Mouse (Mus musculus): ENCODE data around the gene Ccdc85c. TPM values are rescaled to one million over a fixed set of nuclear protein-coding genes. Genes with fewer than 3 reads are reported as not detected.
A peak's percentile ranks its signal among the peaks of the same experiment; 100 is the strongest.

The Ccdc85c gene
- polyA plus RNA-seq, 1 experiment from 2014 or later: 20.4 TPM

DNA sequence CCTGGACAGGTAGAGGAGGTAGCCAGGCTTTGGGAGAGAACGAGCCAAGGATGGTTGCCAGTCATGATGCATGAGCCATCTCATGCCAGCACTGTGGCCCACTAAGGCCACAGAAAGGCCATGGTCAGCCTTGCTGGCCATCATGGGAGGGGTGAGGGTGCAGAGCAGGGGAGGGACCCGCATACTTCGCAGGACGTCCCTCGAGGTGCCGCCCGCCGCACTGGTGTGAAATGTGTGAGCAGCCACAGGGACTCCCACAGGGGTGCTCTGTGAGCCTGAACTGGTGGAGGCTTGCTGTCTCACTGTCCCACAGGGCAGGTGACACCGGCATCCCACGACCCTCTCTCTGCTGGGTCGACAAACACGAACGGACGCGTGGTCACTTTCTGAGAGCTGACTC is 64.6 kb downstream of the Ccdc85c start:
- Histone ChIP-seq H3K27me3 (ENCODE audit: control insufficient read depth, insufficient read depth, low read length) (no peaks in the 10 kb centered on the region), H3K4me3 (ENCODE audit: low read depth, low read length) (no peak overlapping the region), H3K9me3 (ENCODE audit: control insufficient read depth, low read length) (no peaks in the 10 kb centered on the region), H3K4me2 (no peak overlapping the region), H3K9ac (ENCODE audit: low read length) (no peak overlapping the region), H3K4me1 (ENCODE audit: control insufficient read depth, insufficient read depth, low read length) (peaks cover 19% of the 10 kb centered on the region), H3K36me3 (ENCODE audit: control insufficient read depth, insufficient read depth, low read length) (peaks cover 5% of the 10 kb centered on the region), H3K27ac (ENCODE audit: low read depth, low read length) (no peak overlapping the region)
- ATAC-seq (ENCODE audit: low FRiP score) (no peak), DNase-seq (ENCODE audit: low spot score, missing footprints) (no peak)
- 92% methylated on average over 15 of the region's 15 CpGs for WGBS

DNA sequence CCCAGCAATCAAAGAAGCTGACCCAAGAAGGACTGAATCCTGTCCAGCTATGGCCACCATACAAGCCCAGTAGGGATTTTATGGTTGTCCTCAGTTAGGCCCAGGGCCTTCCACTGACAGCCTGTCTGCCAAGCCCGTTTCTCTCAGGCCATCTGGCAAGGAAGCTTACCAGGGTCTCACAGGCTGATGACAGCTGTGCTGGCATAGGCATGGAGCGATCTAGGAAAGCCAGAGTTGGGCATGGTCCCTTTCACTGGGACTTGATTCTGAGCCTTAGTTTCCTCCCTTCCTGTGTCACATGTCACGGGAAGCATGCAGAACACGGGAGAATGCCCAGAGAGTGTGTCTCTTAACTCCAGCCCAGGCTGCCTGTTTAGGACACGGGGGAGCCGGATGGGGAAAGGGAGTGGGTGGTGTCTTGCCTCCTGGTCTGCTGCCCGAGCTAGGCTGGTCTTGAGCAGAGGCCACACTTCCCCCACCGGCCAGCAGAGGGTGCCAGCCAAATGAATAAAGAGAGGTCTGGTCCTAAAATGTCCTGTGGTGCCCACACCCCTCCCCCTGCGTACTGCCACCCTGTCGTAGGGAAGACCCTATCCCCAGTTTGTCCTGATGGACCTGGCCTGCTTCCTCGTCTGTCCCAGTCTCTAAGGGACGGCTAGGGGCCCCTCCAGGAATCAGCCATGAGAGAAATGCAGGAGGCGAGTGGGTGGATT is 66.3 kb downstream of the Ccdc85c start:
- Histone ChIP-seq H3K36me3 (ENCODE audit: control insufficient read depth, insufficient read depth, low read length) (peaks cover 13% of the 10 kb centered on the region), H3K27me3 (ENCODE audit: control insufficient read depth, insufficient read depth, low read length) (no peaks in the 10 kb centered on the region), H3K9ac (ENCODE audit: low read length) (no peak overlapping the region), H3K4me3 (ENCODE audit: low read depth, low read length) (no peak overlapping the region), H3K4me2 (no peak overlapping the region), H3K4me1 (ENCODE audit: control insufficient read depth, insufficient read depth, low read length) (peaks cover 8% of the 10 kb centered on the region), H3K27ac (ENCODE audit: low read depth, low read length) (no peak overlapping the region), H3K9me3 (ENCODE audit: control insufficient read depth, low read length) (no peaks in the 10 kb centered on the region)
- 36% methylated on average over 13 of the region's 13 CpGs for WGBS
- peak; percentile 98 for DNase-seq (ENCODE audit: low spot score, missing footprints)
- ATAC-seq (ENCODE audit: low FRiP score): peak; percentile 54

DNA sequence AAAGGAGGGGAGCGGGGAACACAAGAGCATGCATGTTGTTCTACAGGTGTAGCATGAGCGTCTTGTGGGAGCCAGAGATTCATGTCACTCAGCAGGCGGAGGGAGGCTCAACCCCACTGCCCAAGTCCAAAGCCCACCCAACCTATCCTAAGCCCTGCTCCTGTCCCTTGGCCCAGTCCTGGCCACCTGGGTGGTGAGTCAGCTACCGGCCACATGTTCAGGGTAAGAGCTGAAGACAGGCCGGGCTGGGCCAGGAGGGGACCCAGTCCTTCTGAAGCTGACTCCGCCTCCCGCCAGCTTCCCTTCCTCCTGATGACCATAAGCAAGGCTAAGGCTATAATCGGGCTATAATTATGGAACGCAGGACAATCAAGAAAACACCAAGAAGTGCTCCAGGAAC is 67.0 kb downstream of the Ccdc85c start:
- H3K4me1 ChIP-seq (ENCODE audit: control insufficient read depth, insufficient read depth, low read length): peaks cover 3% of the 10 kb centered on the region
- H3K36me3 ChIP-seq (ENCODE audit: control insufficient read depth, insufficient read depth, low read length): peaks cover 13% of the 10 kb centered on the region
- H3K9ac ChIP-seq (ENCODE audit: low read length): no peak overlapping the region
- no peak overlapping the region for H3K4me2 ChIP-seq
- no peak for DNase-seq (ENCODE audit: low spot score, missing footprints)
- 93% methylated on average over 9 of the region's 9 CpGs for WGBS
- no peak overlapping the region for H3K27ac ChIP-seq (ENCODE audit: low read depth, low read length)
- no peak for ATAC-seq (ENCODE audit: low FRiP score)
- H3K4me3 ChIP-seq (ENCODE audit: low read depth, low read length): no peak overlapping the region
- no peaks in the 10 kb centered on the region for H3K27me3 ChIP-seq (ENCODE audit: control insufficient read depth, insufficient read depth, low read length)
- no peaks in the 10 kb centered on the region for H3K9me3 ChIP-seq (ENCODE audit: control insufficient read depth, low read length)

DNA sequence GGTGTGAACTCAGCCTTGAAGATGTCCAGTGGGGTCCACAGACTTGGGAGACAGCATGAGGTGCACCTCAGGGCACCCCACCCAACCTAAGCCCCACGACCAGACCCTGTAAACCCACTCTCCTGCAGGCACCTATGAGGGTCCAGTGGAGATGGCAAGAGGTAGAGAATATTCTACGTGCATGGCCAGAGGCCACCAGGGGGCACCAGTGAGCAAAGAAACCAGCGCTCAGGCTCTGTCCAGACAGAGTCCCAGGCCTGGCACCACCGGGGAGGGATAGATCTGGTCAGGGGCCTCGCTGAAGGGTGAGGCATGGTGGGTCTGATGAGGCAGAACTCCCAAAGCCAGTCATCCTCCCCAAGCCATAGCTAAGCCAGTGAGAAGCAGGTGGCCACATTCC is 68.6 kb downstream of the Ccdc85c start:
- Histone ChIP-seq H3K27ac (ENCODE audit: low read depth, low read length) (no peak overlapping the region), H3K9ac (ENCODE audit: low read length) (no peak overlapping the region), H3K4me1 (ENCODE audit: control insufficient read depth, insufficient read depth, low read length) (peaks cover 3% of the 10 kb centered on the region), H3K36me3 (ENCODE audit: control insufficient read depth, insufficient read depth, low read length) (peaks cover 16% of the 10 kb centered on the region), H3K27me3 (ENCODE audit: control insufficient read depth, insufficient read depth, low read length) (no peaks in the 10 kb centered on the region), H3K9me3 (ENCODE audit: control insufficient read depth, low read length) (no peaks in the 10 kb centered on the region), H3K4me2 (no peak overlapping the region), H3K4me3 (ENCODE audit: low read depth, low read length) (no peak overlapping the region)
- ATAC-seq (ENCODE audit: low FRiP score) (peak; percentile 70), DNase-seq (ENCODE audit: low spot score, missing footprints) (peak; percentile 99)
- 16% methylated on average over 5 of the region's 5 CpGs for WGBS

DNA sequence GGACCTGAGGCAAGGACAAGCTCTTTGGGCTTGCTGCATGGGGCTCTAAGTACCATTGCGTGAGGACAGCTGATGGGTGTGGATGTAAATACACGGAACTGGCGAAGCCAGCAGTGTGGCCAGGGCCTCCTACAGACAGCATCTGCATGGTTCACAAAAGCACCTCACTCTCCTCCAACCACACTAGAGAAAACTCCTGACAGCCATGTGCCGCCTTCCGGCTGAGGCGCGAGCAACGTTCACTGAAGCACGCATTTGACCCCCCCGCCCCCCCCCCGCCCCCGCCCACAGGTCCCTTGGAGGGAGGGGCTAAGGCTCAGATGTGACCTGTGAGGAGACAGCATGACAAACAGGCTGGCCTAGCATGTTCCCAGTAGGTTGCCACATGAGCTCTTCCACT is 70.2 kb downstream of the Ccdc85c start:
- Histone ChIP-seq H3K4me3 (ENCODE audit: low read depth, low read length) (no peak overlapping the region), H3K27ac (ENCODE audit: low read depth, low read length) (no peak overlapping the region), H3K36me3 (ENCODE audit: control insufficient read depth, insufficient read depth, low read length) (peaks cover 27% of the 10 kb centered on the region), H3K27me3 (ENCODE audit: control insufficient read depth, insufficient read depth, low read length) (no peaks in the 10 kb centered on the region), H3K9ac (ENCODE audit: low read length) (no peak overlapping the region), H3K9me3 (ENCODE audit: control insufficient read depth, low read length) (no peaks in the 10 kb centered on the region), H3K4me1 (ENCODE audit: control insufficient read depth, insufficient read depth, low read length) (peaks cover 3% of the 10 kb centered on the region), H3K4me2 (no peak overlapping the region)
- ATAC-seq (ENCODE audit: low FRiP score) (no peak), DNase-seq (ENCODE audit: low spot score, missing footprints) (no peak)
- WGBS: 65% methylated on average over 12 of the region's 12 CpGs

DNA sequence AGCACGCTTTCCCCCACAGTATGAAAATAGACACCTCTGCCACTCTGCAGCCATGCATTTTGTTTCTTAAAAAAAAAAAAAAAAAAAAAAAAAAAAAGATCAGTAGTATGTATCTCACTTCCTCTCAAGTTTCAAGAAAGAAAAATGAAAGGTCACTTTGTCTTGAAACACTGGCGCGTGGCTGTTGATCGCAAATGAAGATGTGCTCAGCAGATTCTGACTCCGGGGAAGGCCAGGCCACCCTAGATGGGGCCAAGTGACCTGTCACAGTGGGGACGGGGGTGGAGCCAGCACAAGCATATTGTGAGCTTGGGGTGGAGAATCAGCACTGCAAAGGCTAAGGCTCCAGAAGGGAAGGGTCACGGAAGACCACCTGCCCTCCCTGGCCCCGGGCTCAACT is 71.3 kb downstream of the Ccdc85c start:
- Histone ChIP-seq H3K27ac (ENCODE audit: low read depth, low read length) (no peak overlapping the region), H3K9ac (ENCODE audit: low read length) (no peak overlapping the region), H3K4me2 (no peak overlapping the region), H3K4me1 (ENCODE audit: control insufficient read depth, insufficient read depth, low read length) (no peaks in the 10 kb centered on the region), H3K27me3 (ENCODE audit: control insufficient read depth, insufficient read depth, low read length) (no peaks in the 10 kb centered on the region), H3K36me3 (ENCODE audit: control insufficient read depth, insufficient read depth, low read length) (peaks cover 28% of the 10 kb centered on the region), H3K9me3 (ENCODE audit: control insufficient read depth, low read length) (no peaks in the 10 kb centered on the region), H3K4me3 (ENCODE audit: low read depth, low read length) (no peak overlapping the region)
- 73% methylated on average over 8 of the region's 8 CpGs for WGBS
- DNase-seq (ENCODE audit: low spot score, missing footprints) (no peak), ATAC-seq (ENCODE audit: low FRiP score) (no peak)

DNA sequence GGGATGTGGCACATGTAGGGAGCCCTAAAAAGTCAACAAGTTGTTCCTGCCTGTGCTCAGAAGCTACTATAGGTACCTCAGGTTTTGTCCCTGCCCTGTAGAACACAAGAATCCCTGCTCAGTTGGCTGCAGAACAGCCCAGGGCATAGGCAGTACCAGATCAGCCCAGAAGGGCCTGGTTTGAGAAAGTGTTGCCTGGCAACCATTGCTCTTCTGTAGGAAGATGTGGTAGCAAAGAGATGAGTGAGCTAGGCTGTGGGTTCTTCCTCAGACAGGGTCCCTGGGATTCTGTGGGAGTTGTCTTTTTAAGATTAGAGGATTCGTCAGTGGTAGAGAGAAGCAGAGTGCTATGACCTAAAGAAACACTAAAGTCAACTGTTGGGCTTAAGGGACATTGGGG is 75.1 kb downstream of the Ccdc85c start:
- 94% methylated on average over 1 of the region's 1 CpGs for WGBS
- peaks cover 41% of the 10 kb centered on the region for H3K36me3 ChIP-seq (ENCODE audit: control insufficient read depth, insufficient read depth, low read length)

DNA sequence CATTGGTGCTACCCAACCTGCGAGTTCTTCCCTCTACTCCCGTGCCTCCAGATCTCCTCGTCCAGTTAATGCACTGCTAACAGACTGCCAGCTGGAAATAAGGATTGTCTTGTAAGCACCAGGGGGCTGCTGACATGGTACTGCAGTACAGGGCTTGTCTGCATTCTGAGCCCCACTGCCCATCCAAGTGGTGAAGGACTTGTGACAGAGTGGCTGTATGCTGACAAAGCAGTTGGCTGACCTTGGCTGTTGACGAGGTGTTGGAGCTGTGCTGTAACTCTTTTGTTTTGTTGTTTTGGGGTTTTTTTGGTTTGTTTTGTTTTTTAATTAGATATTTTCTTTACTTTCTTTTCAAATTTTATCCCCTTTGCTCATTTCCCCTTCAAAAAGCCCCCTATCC is 76.8 kb downstream of the Ccdc85c start:
- H3K4me3 ChIP-seq (ENCODE audit: low read depth, low read length): no peak overlapping the region
- H3K27ac ChIP-seq (ENCODE audit: low read depth, low read length): no peak overlapping the region
- peaks cover 40% of the 10 kb centered on the region for H3K36me3 ChIP-seq (ENCODE audit: control insufficient read depth, insufficient read depth, low read length)
- no peak overlapping the region for H3K4me2 ChIP-seq
- ATAC-seq (ENCODE audit: low FRiP score) (no peak), DNase-seq (ENCODE audit: low spot score, missing footprints) (no peak)
- H3K9ac ChIP-seq (ENCODE audit: low read length): no peak overlapping the region
- 92% methylated on average over 4 of the region's 4 CpGs for WGBS
- H3K4me1 ChIP-seq (ENCODE audit: control insufficient read depth, insufficient read depth, low read length): no peaks in the 10 kb centered on the region
- no peaks in the 10 kb centered on the region for H3K9me3 ChIP-seq (ENCODE audit: control insufficient read depth, low read length)
- no peaks in the 10 kb centered on the region for H3K27me3 ChIP-seq (ENCODE audit: control insufficient read depth, insufficient read depth, low read length)

More for the DNA sequence above, 75.1 kb downstream of the Ccdc85c start:
- Histone ChIP-seq H3K4me2 (no peak overlapping the region), H3K9ac (ENCODE audit: low read length) (no peak overlapping the region), H3K4me3 (ENCODE audit: low read depth, low read length) (no peak overlapping the region), H3K9me3 (ENCODE audit: control insufficient read depth, low read length) (no peaks in the 10 kb centered on the region), H3K27ac (ENCODE audit: low read depth, low read length) (no peak overlapping the region), H3K27me3 (ENCODE audit: control insufficient read depth, insufficient read depth, low read length) (no peaks in the 10 kb centered on the region), H3K4me1 (ENCODE audit: control insufficient read depth, insufficient read depth, low read length) (no peaks in the 10 kb centered on the region)
- ATAC-seq (ENCODE audit: low FRiP score) (no peak), DNase-seq (ENCODE audit: low spot score, missing footprints) (no peak)

DNA sequence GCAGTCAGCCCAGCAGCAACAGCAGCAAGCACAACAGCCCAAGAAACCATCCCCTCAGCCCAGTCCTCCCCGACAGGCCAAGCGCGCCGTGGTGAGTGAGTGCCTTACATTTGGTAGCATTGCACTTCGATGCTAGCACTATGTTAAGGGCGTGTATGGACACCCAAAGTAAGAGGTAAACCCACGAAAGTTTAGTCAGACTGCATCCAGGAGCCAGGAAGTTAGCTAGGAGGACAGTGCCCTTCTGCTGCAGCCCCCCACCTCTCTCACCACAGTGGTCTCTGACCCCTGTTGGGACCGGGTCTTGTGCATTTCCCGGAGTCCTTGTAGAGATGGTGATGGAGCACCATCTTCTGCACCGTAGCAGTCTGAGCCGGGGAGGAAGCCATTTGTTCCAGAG is 79.5 kb downstream of the Ccdc85c start:
- H3K9ac ChIP-seq (ENCODE audit: low read length): no peak overlapping the region
- ATAC-seq (ENCODE audit: low FRiP score) (no peak), DNase-seq (ENCODE audit: low spot score, missing footprints) (no peak)
- H3K4me1 ChIP-seq (ENCODE audit: control insufficient read depth, insufficient read depth, low read length): no peaks in the 10 kb centered on the region
- H3K9me3 ChIP-seq (ENCODE audit: control insufficient read depth, low read length): no peaks in the 10 kb centered on the region
- WGBS: 97% methylated on average over 11 of the region's 11 CpGs
- no peaks in the 10 kb centered on the region for H3K27me3 ChIP-seq (ENCODE audit: control insufficient read depth, insufficient read depth, low read length)
- H3K27ac ChIP-seq (ENCODE audit: low read depth, low read length): no peak overlapping the region
- peaks cover 38% of the 10 kb centered on the region; the same call in 1 of the 2 replicates for H3K36me3 ChIP-seq (ENCODE audit: control insufficient read depth, insufficient read depth, low read length)
- no peak overlapping the region for H3K4me3 ChIP-seq (ENCODE audit: low read depth, low read length)
- no peak overlapping the region for H3K4me2 ChIP-seq

Measured in midbrain, embryonic 11.5 days (tissue).